Comparison of ENCODE assay signal across 9 mouse cellular contexts in genomic region chr4:134580351-134581148, GRCm38 (mm10). TPM values are rescaled to one million over a fixed set of nuclear protein-coding genes. Genes with fewer than 3 reads are reported as not detected.
A peak's percentile ranks its signal among the peaks of the same experiment; 100 is the strongest.
DNase-seq lines count a peak whose midpoint lies in the region; ATAC-seq and TF ChIP-seq lines count a peak whose summit lies in the region.
"Had no signal": no experiment of that assay in that cellular context is flagged by ENCODE, and none has a peak within 500 bp of the region (broad histone marks: within the 10 kb centered on the region; RNA-seq: fewer than 3 reads in every experiment).

No protein-coding gene starts in this region.

- no peak for ATAC-seq in heart, postnatal 0 days (ENCODE audit: insufficient read depth, low read depth)
- peak; percentile 82 for ATAC-seq in forebrain, embryonic 14.5 days

- no peak overlapping the region for H3K4me3 ChIP-seq in heart, postnatal 0 days (ENCODE audit: low read depth, low read length)
- no peak overlapping the region for H3K4me3 ChIP-seq in forebrain, embryonic 14.5 days (ENCODE audit: low read depth, low read length)
- H3K4me3 ChIP-seq: liver, embryonic 15.5 days had no signal

- H3K4me2 ChIP-seq in heart, postnatal 0 days (ENCODE audit: low read depth, low read length) = no peak overlapping the region
- no peak overlapping the region for H3K4me2 ChIP-seq in forebrain, embryonic 14.5 days (ENCODE audit: low read length)
- H3K4me2 ChIP-seq: liver, embryonic 15.5 days had no signal

- no peaks in the 10 kb centered on the region for H3K9me3 ChIP-seq in heart, postnatal 0 days (replicated peaks; ENCODE audit: control insufficient read depth, low read length)
- no peaks in the 10 kb centered on the region for H3K9me3 ChIP-seq in forebrain, embryonic 14.5 days (replicated peaks; ENCODE audit: control insufficient read depth, low read length)
- H3K9me3 ChIP-seq: liver, embryonic 15.5 days had no signal

- H3K4me1 ChIP-seq in heart, postnatal 0 days (ENCODE audit: control insufficient read depth, insufficient read depth) = peaks cover 20% of the 10 kb centered on the region
- peaks cover 19% of the 10 kb centered on the region for H3K4me1 ChIP-seq in forebrain, embryonic 14.5 days (ENCODE audit: control insufficient read depth, insufficient read depth, low read length)

- H3K27me3 ChIP-seq in heart, postnatal 0 days (ENCODE audit: control insufficient read depth, insufficient read depth, low read length) = no peaks in the 10 kb centered on the region
- no peaks in the 10 kb centered on the region for H3K27me3 ChIP-seq in forebrain, embryonic 14.5 days (replicated peaks; ENCODE audit: control insufficient read depth, insufficient read depth, low read length)
- H3K27me3 ChIP-seq: liver, embryonic 15.5 days had no signal

- H3K9ac ChIP-seq in heart, postnatal 0 days (replicated peaks; ENCODE audit: low read depth, low read length) = 0 out of 2 replicates have a peak overlapping the region, but pooled peaks have one; percentile 5
- no peak overlapping the region for H3K9ac ChIP-seq in forebrain, embryonic 14.5 days (ENCODE audit: low read length)
- H3K9ac ChIP-seq: liver, embryonic 15.5 days had no signal

- DNase-seq in heart, postnatal 0 days (ENCODE audit: low spot score) = no peak
- DNase-seq in heart, adult 8-10 months (ENCODE audit: low spot score) = no peak
- DNase-seq in forebrain, embryonic 14.5 days (ENCODE audit: low spot score) = peak; percentile 84
- peak; percentile 87 to 94 for DNase-seq in layer of hippocampus, postnatal 14 days (ENCODE audit: low spot score in 2 of 2)
- DNase-seq in right cerebral cortex, adult 18-20 months = peak; percentile 85
- DNase-seq in adrenal gland, postnatal 25 days = no peak
- no peak for DNase-seq in spleen, adult 18-20 months
- no peak for DNase-seq in adrenal gland, postnatal 36 days

- 82% methylated on average over 15 of the region's 15 CpGs for WGBS in heart, postnatal 0 days
- 53% methylated on average over 15 of the region's 15 CpGs for whole genome bisulfite sequencing in forebrain, embryonic 14.5 days

- no peak for TF ChIP-seq CTCF in heart, postnatal 0 days (IDR thresholded peaks at IDR 0.05; ENCODE audit: low read depth)

- TF ChIP-seq EP300 in heart, postnatal 0 days (IDR thresholded peaks at IDR 0.05; ENCODE audit: low read depth) = no peak

- no peaks in the 10 kb centered on the region for H3K36me3 ChIP-seq in heart, postnatal 0 days (replicated peaks; ENCODE audit: control insufficient read depth, insufficient read depth, low read length)
- no peaks in the 10 kb centered on the region for H3K36me3 ChIP-seq in forebrain, embryonic 14.5 days (ENCODE audit: control insufficient read depth, insufficient read depth, low read length)
- H3K36me3 ChIP-seq: liver, embryonic 15.5 days had no signal

- no peak overlapping the region for H3K27ac ChIP-seq in heart, postnatal 0 days (ENCODE audit: low read depth)
- peak overlapping the region; percentile 75 for H3K27ac ChIP-seq in forebrain, embryonic 14.5 days (ENCODE audit: low read depth, low read length)
- H3K27ac ChIP-seq: liver, embryonic 15.5 days had no signal

RNA-seq across cellular contexts. Expression of gene Selenon, which starts 28.6 kb away (rescaled TPM):
- total RNA-seq in heart, postnatal 0 days (2014; rRNA removed; ENCODE audit: low replicate concordance) = 18.2 and 30.5 TPM in 2 replicates
- polyA plus RNA-seq in heart, postnatal 0 days (2015; fragmentation: Nextera tagmentation; extraction: Ambion mirVana) = 6.8 and 7.2 TPM in 2 replicates
- total RNA-seq in heart, adult 8-10 months (2022) = 10 to 100 TPM; 17.1 to 20.4 (median 19.4) TPM
- polyA plus RNA-seq in forebrain, embryonic 14.5 days (2014; fragmentation: Nextera tagmentation; extraction: Ambion mirVana) = 10.2 and 12.4 TPM in 2 replicates
- 10 to 100 TPM; 16.6 to 18.0 TPM for total RNA-seq in layer of hippocampus, postnatal 14 days (2021)
- 30.5 and 35.2 TPM in 2 replicates for total RNA-seq in adrenal gland, postnatal 25 days (2021)
- 10 to 100 TPM; 28.8 to 36.9 TPM for total RNA-seq in adrenal gland, postnatal 36 days (2021)

RNA-seq across cellular contexts. Expression of gene Mtfr1l, which starts 45.4 kb away (rescaled TPM):
- 145 and 159 TPM in 2 replicates for total RNA-seq in heart, postnatal 0 days (2014; rRNA removed; ENCODE audit: low replicate concordance)
- 191 and 207 TPM in 2 replicates for polyA plus RNA-seq in heart, postnatal 0 days (2015; fragmentation: Nextera tagmentation; extraction: Ambion mirVana)
- 100 to 1,000 TPM; 182 to 213 (median 198) TPM for total RNA-seq in heart, adult 8-10 months (2022)
- 177 and 185 TPM in 2 replicates for polyA plus RNA-seq in forebrain, embryonic 14.5 days (2014; fragmentation: Nextera tagmentation; extraction: Ambion mirVana)
- 10 to 100 TPM; 73.0 to 77.8 TPM for total RNA-seq in layer of hippocampus, postnatal 14 days (2021)
- 118 and 130 TPM in 2 replicates for total RNA-seq in adrenal gland, postnatal 25 days (2021)
- total RNA-seq in adrenal gland, postnatal 36 days (2021) = 100 to 1,000 TPM; 128 to 136 TPM

Comparison
In these comparisons a context has a peak if more than half of its experiments do, and no peak if none do; other contexts are left out.
1. DNase-seq: peak in forebrain, embryonic 14.5 days (single experiment), layer of hippocampus, postnatal 14 days (2 of 2) and right cerebral cortex, adult 18-20 months (single experiment); none in heart, postnatal 0 days (single experiment), heart, adult 8-10 months (single experiment), adrenal gland, postnatal 25 days (single experiment), spleen, adult 18-20 months (0 of 2) and adrenal gland, postnatal 36 days (0 of 2).